Mouse (Mus musculus): ENCODE data around the gene Pkp4. TPM values are rescaled to one million over a fixed set of nuclear protein-coding genes. Genes with fewer than 3 reads are reported as not detected.
"Not testable (repeated sequence)": the region's sequence is repeated elsewhere in the genome, so short reads cannot be mapped to it uniquely, and the experiment has no call there.

Gene Pkp4
- polyA plus RNA-seq, 1 experiment, result 203 TPM

- Histone ChIP-seq H3K27me3 (ENCODE audit: control insufficient read depth, insufficient read depth, low read length) (no peaks in the 10 kb centered on the region), H3K27ac (ENCODE audit: insufficient read depth, low read length) (no peak overlapping the region), H3K4me1 (ENCODE audit: control insufficient read depth, insufficient read depth, low read length) (no peaks in the 10 kb centered on the region), H3K4me3 (replicated peaks; ENCODE audit: insufficient read depth, low read depth, low read length) (no peak overlapping the region)
- WGBS, result 88% methylated on average over 5 of the region's 5 CpGs
- TF ChIP-seq CTCF (IDR thresholded peaks at IDR 0.05; ENCODE audit: borderline replicate concordance, insufficient read depth, low read depth, low read length) (no peak), POLR2A (IDR thresholded peaks at IDR 0.05; ENCODE audit: borderline replicate concordance, insufficient read depth, low read length) (no peak)
- DNase-seq, result no peak
Observed at GRCm38 (mm10) chr2:59355531-59356289, 195.1 kb downstream of the Pkp4 start.

GRCm38 (mm10) chr2:59359760-59360342 lies 199.2 kb downstream of the Pkp4 start:
- WGBS, result 78% methylated on average over 9 of the region's 9 CpGs
- Histone ChIP-seq H3K27me3 (ENCODE audit: control insufficient read depth, insufficient read depth, low read length) (no peaks in the 10 kb centered on the region), H3K4me1 (ENCODE audit: control insufficient read depth, insufficient read depth, low read length) (no peaks in the 10 kb centered on the region), H3K4me3 (replicated peaks; ENCODE audit: insufficient read depth, low read depth, low read length) (no peak overlapping the region), H3K27ac (ENCODE audit: insufficient read depth, low read length) (no peak overlapping the region)
- TF ChIP-seq CTCF (IDR thresholded peaks at IDR 0.05; ENCODE audit: borderline replicate concordance, insufficient read depth, low read depth, low read length), result no peak
- no peak for DNase-seq

- no peaks in the 10 kb centered on the region for H3K4me1 ChIP-seq (ENCODE audit: control insufficient read depth, insufficient read depth, low read length)
- H3K4me3 ChIP-seq (replicated peaks; ENCODE audit: insufficient read depth, low read depth, low read length), result no peak overlapping the region
- no peak overlapping the region for H3K27ac ChIP-seq (ENCODE audit: insufficient read depth, low read length)
- TF ChIP-seq POLR2A (IDR thresholded peaks at IDR 0.05; ENCODE audit: borderline replicate concordance, insufficient read depth, low read length), result no peak
- TF ChIP-seq CTCF (IDR thresholded peaks at IDR 0.05; ENCODE audit: borderline replicate concordance, insufficient read depth, low read depth, low read length), result no peak
- H3K27me3 ChIP-seq (ENCODE audit: control insufficient read depth, insufficient read depth, low read length), result no peaks in the 10 kb centered on the region
- WGBS, result 48% methylated on average over 4 of the region's 4 CpGs
- no peak for DNase-seq
Observed at GRCm38 (mm10) chr2:59361350-59361780, 200.7 kb downstream of the Pkp4 start.

GRCm38 (mm10) chr2:59364156-59364842 lies 203.6 kb downstream of the Pkp4 start:
- no peak overlapping the region for H3K27ac ChIP-seq (ENCODE audit: insufficient read depth, low read length)
- 92% methylated on average over 3 of the region's 3 CpGs for WGBS
- H3K4me3 ChIP-seq (replicated peaks; ENCODE audit: insufficient read depth, low read depth, low read length), result no peak overlapping the region
- no peaks in the 10 kb centered on the region; the same call in 1 of the 2 replicates for H3K27me3 ChIP-seq (ENCODE audit: control insufficient read depth, insufficient read depth, low read length)
- no peak for TF ChIP-seq POLR2A (IDR thresholded peaks at IDR 0.05; ENCODE audit: borderline replicate concordance, insufficient read depth, low read length)
- no peak for TF ChIP-seq CTCF (IDR thresholded peaks at IDR 0.05; ENCODE audit: borderline replicate concordance, insufficient read depth, low read depth, low read length)
- H3K4me1 ChIP-seq (ENCODE audit: control insufficient read depth, insufficient read depth, low read length), result no peaks in the 10 kb centered on the region
- no peak for DNase-seq

- 91% methylated on average over 4 of the region's 4 CpGs for WGBS
- no peak overlapping the region for H3K4me3 ChIP-seq (replicated peaks; ENCODE audit: insufficient read depth, low read depth, low read length)
- no peaks in the 10 kb centered on the region; the same call in 1 of the 2 replicates for H3K27me3 ChIP-seq (ENCODE audit: control insufficient read depth, insufficient read depth, low read length)
- no peak for DNase-seq
- no peaks in the 10 kb centered on the region for H3K4me1 ChIP-seq (ENCODE audit: control insufficient read depth, insufficient read depth, low read length)
- H3K27ac ChIP-seq (ENCODE audit: insufficient read depth, low read length), result no peak overlapping the region
- no peak for TF ChIP-seq POLR2A (IDR thresholded peaks at IDR 0.05; ENCODE audit: borderline replicate concordance, insufficient read depth, low read length)
- no peak for TF ChIP-seq CTCF (IDR thresholded peaks at IDR 0.05; ENCODE audit: borderline replicate concordance, insufficient read depth, low read depth, low read length)
Observed at GRCm38 (mm10) chr2:59367191-59367590, 206.5 kb downstream of the Pkp4 start.

GRCm38 (mm10) chr2:59373113-59373512 lies 212.5 kb downstream of the Pkp4 start:
- WGBS, result 77% methylated on average over 2 of the region's 2 CpGs
- DNase-seq, result no peak
- H3K27me3 ChIP-seq (ENCODE audit: control insufficient read depth, insufficient read depth, low read length), result no peaks in the 10 kb centered on the region
- H3K4me3 ChIP-seq (replicated peaks; ENCODE audit: insufficient read depth, low read depth, low read length), result no peak overlapping the region
- no peak for TF ChIP-seq POLR2A (IDR thresholded peaks at IDR 0.05; ENCODE audit: borderline replicate concordance, insufficient read depth, low read length)
- TF ChIP-seq CTCF (IDR thresholded peaks at IDR 0.05; ENCODE audit: borderline replicate concordance, insufficient read depth, low read depth, low read length), result no peak
- no peak overlapping the region for H3K27ac ChIP-seq (ENCODE audit: insufficient read depth, low read length)
- no peaks in the 10 kb centered on the region for H3K4me1 ChIP-seq (ENCODE audit: control insufficient read depth, insufficient read depth, low read length)

- no peak for DNase-seq
- no peak for TF ChIP-seq CTCF (IDR thresholded peaks at IDR 0.05; ENCODE audit: borderline replicate concordance, insufficient read depth, low read depth, low read length)
- no peak for TF ChIP-seq POLR2A (IDR thresholded peaks at IDR 0.05; ENCODE audit: borderline replicate concordance, insufficient read depth, low read length)
- Histone ChIP-seq H3K4me1 (ENCODE audit: control insufficient read depth, insufficient read depth, low read length) (no peaks in the 10 kb centered on the region), H3K27ac (ENCODE audit: insufficient read depth, low read length) (no peak overlapping the region), H3K4me3 (replicated peaks; ENCODE audit: insufficient read depth, low read depth, low read length) (no peak overlapping the region), H3K27me3 (ENCODE audit: control insufficient read depth, insufficient read depth, low read length) (no peaks in the 10 kb centered on the region)
- WGBS, result 91% methylated on average over 9 of the region's 9 CpGs
Observed at GRCm38 (mm10) chr2:59378096-59378495, 217.4 kb downstream of the Pkp4 start.

GRCm38 (mm10) chr2:59378861-59379260 lies 218.2 kb downstream of the Pkp4 start:
- not testable (repeated sequence) for DNase-seq

More at GRCm38 (mm10) chr2:59378861-59379260, 218.2 kb downstream of the Pkp4 start:
- not testable (repeated sequence) for H3K27me3 ChIP-seq (ENCODE audit: control insufficient read depth, insufficient read depth, low read length); H3K4me1 ChIP-seq (ENCODE audit: control insufficient read depth, insufficient read depth, low read length); H3K4me3 ChIP-seq (replicated peaks; ENCODE audit: insufficient read depth, low read depth, low read length); H3K27ac ChIP-seq (ENCODE audit: insufficient read depth, low read length)
- WGBS, result 92% methylated on average over 17 of the region's 17 CpGs
